Mouse (Mus musculus) liver, embryonic 13.5 days (tissue): ENCODE data around the gene Rab42. TPM values are rescaled to one million over a fixed set of nuclear protein-coding genes. Genes with fewer than 3 reads are reported as not detected.

Experiments used
- ATAC-seq: fragments of 200-750 bp; cut with Nextera tagmentation; 2 replicates; pipeline ENCODE4 v1.8.0; 2017; ENCODE audit warnings: low read depth, mild to moderate bottlenecking, moderate number of reproducible peaks, moderate library complexity
- DNase-seq: peaks from one replicate; pipeline ENCODE4 v3.0.0; 2022
- H3K27ac ChIP-seq: fragments of 300-500 bp; sonication (generic); 2 replicates; pipeline ENCODE4 v1.5.1; 2015; ENCODE audit warnings: moderate library complexity, mild to moderate bottlenecking, inconsistent platforms
- H3K27me3 ChIP-seq: fragments of 300-500 bp; sonication (generic); 2 replicates; pipeline ENCODE4 v1.6.1; 2015; ENCODE audit warnings: mild to moderate bottlenecking, inconsistent platforms
- H3K36me3 ChIP-seq: fragments of 300-500 bp; sonication (generic); 2 replicates; pipeline ENCODE4 v1.6.1; 2015; ENCODE audit warnings: mild to moderate bottlenecking, inconsistent platforms
- H3K4me1 ChIP-seq: fragments of 300-500 bp; sonication (generic); replicated peaks from 2 replicates; pipeline ENCODE4 v1.6.1; 2015; ENCODE audit warnings: inconsistent platforms
- H3K4me2 ChIP-seq: fragments of 300-500 bp; sonication (generic); 2 replicates; pipeline ENCODE4 v1.6.1; 2015; ENCODE audit warnings: inconsistent platforms, mild to moderate bottlenecking, moderate library complexity
- H3K4me3 ChIP-seq: fragments of 300-500 bp; sonication (generic); replicated peaks from 2 replicates; pipeline ENCODE4 v1.5.1; 2015; ENCODE audit warnings: mild to moderate bottlenecking, inconsistent platforms
- H3K9ac ChIP-seq: fragments of 300-500 bp; sonication (generic); 2 replicates; pipeline ENCODE4 v1.6.1; 2015; ENCODE audit warnings: mild to moderate bottlenecking, inconsistent platforms
- H3K9me3 ChIP-seq: fragments of 300-500 bp; sonication (generic); replicated peaks from 2 replicates; pipeline ENCODE4 v1.6.1; 2016; ENCODE audit warnings: inconsistent platforms
- WGBS: fragments of 180-500 bp; shearing (Covaris S2); methylation state at CpG from one replicate; pipeline ENCODE4 v1.1.7; 2015; ENCODE audit not compliant: insufficient replicate concordance; 5-methylcytosine and 5-hydroxymethylcytosine counted together
- polyA plus RNA-seq: library from polyadenylated mRNA; unstranded; fragments of >200 nt; fragmentation: Nextera tagmentation; extraction: Ambion mirVana; gene quantifications from 2 replicates; pipeline ENCODE4 v1.2.1, GENCODE M21; 2015

The Rab42 gene
- polyA plus RNA-seq, 1 experiment from 2014 or later, result 0.44 TPM

GRCm38 (mm10) chr4:132269740-132270560 is 33.2 kb downstream of the Rab42 start:
- peak overlapping the region; percentile 39 for H3K4me3 ChIP-seq
- no peaks in the 10 kb centered on the region for H3K36me3 ChIP-seq
- no peaks in the 10 kb centered on the region for H3K9me3 ChIP-seq
- WGBS, result under 1% methylated on average over 35 of the region's 35 CpGs
- peak overlapping the region; percentile 81 for H3K27ac ChIP-seq
- no peaks in the 10 kb centered on the region for H3K27me3 ChIP-seq
- H3K9ac ChIP-seq, result peak overlapping the region; percentile 62
- ATAC-seq (peak; percentile 75), DNase-seq (peak; percentile 82)
- H3K4me1 ChIP-seq, result peaks cover 42% of the 10 kb centered on the region
- peak overlapping the region; percentile 64 for H3K4me2 ChIP-seq

- ATAC-seq (no peak), DNase-seq (no peak)
- Histone ChIP-seq H3K36me3 (no peaks in the 10 kb centered on the region), H3K27me3 (no peaks in the 10 kb centered on the region), H3K4me1 (peaks cover 42% of the 10 kb centered on the region), H3K9ac (peak overlapping the region; percentile 62), H3K27ac (peak overlapping the region; percentile 81), H3K4me2 (peak overlapping the region; percentile 11; the same call in 1 of the 2 replicates), H3K9me3 (no peaks in the 10 kb centered on the region), H3K4me3 (no peak overlapping the region)
- 5% methylated on average over 6 of the region's 6 CpGs for WGBS
Measured at GRCm38 (mm10) chr4:132268871-132269739, 34.1 kb downstream of the Rab42 start.

- no peak overlapping the region for H3K4me3 ChIP-seq
- WGBS, result 65% methylated on average over 3 of the region's 3 CpGs
- H3K4me1 ChIP-seq, result peaks cover 44% of the 10 kb centered on the region
- ATAC-seq (no peak), DNase-seq (no peak)
- no peak overlapping the region for H3K4me2 ChIP-seq
- H3K36me3 ChIP-seq, result no peaks in the 10 kb centered on the region
- no peaks in the 10 kb centered on the region for H3K27me3 ChIP-seq
- no peak overlapping the region for H3K9ac ChIP-seq
- H3K27ac ChIP-seq, result no peak overlapping the region
- H3K9me3 ChIP-seq, result no peaks in the 10 kb centered on the region
Measured at GRCm38 (mm10) chr4:132266835-132267349, 36.3 kb downstream of the Rab42 start.

GRCm38 (mm10) chr4:132263313-132263712 is 39.9 kb downstream of the Rab42 start:
- DNase-seq (no peak), ATAC-seq (no peak)
- Histone ChIP-seq H3K9ac (no peak overlapping the region), H3K27me3 (no peaks in the 10 kb centered on the region), H3K4me3 (no peak overlapping the region), H3K4me2 (no peak overlapping the region), H3K4me1 (peaks cover 45% of the 10 kb centered on the region), H3K27ac (0 out of 2 replicates have a peak overlapping the region, but pooled peaks have one; percentile 0), H3K36me3 (0 out of 2 replicates have a peak, but pooled peaks cover under 1% of the 10 kb centered on the region), H3K9me3 (no peaks in the 10 kb centered on the region)
- WGBS, result 57% methylated on average over 7 of the region's 7 CpGs

- Histone ChIP-seq H3K4me1 (peaks cover 53% of the 10 kb centered on the region), H3K27me3 (no peaks in the 10 kb centered on the region), H3K27ac (peak overlapping the region; percentile 94), H3K4me2 (peak overlapping the region; percentile 85), H3K4me3 (peak overlapping the region; percentile 89), H3K9ac (peak overlapping the region; percentile 97), H3K9me3 (no peaks in the 10 kb centered on the region), H3K36me3 (0 out of 2 replicates have a peak, but pooled peaks cover 8% of the 10 kb centered on the region)
- DNase-seq (no peak), ATAC-seq (no peak)
- 45% methylated on average over 5 of the region's 5 CpGs for WGBS
Measured at GRCm38 (mm10) chr4:132262358-132262616, 40.9 kb downstream of the Rab42 start.

GRCm38 (mm10) chr4:132261514-132262357 is 41.4 kb downstream of the Rab42 start, which contains the start of gene Gmeb1:
TSS of gene Gmeb1 (minus strand) at chr4:132261602.
- Histone ChIP-seq H3K27ac (peak within 1 kb of the TSS; percentile 94), H3K4me2 (peak within 1 kb of the TSS; percentile 85), H3K9me3 (no peaks in the 10 kb centered on the region), H3K4me3 (peak within 1 kb of the TSS; percentile 89), H3K27me3 (no peaks in the 10 kb centered on the region), H3K9ac (peak within 1 kb of the TSS; percentile 97), H3K4me1 (peaks cover 57% of the 10 kb centered on the region), H3K36me3 (0 out of 2 replicates have a peak, but pooled peaks cover 8% of the 10 kb centered on the region)
- DNase-seq, result peak; percentile 70
- WGBS, result 9% methylated on average over 41 of the region's 49 CpGs
- peak; percentile 86 for ATAC-seq

GRCm38 (mm10) chr4:132260404-132261379 is 42.5 kb downstream of the Rab42 start:
- H3K27me3 ChIP-seq, result no peaks in the 10 kb centered on the region
- no peaks in the 10 kb centered on the region for H3K9me3 ChIP-seq
- H3K4me3 ChIP-seq, result peak overlapping the region; percentile 89
- H3K9ac ChIP-seq, result peak overlapping the region; percentile 97
- WGBS, result 1% methylated on average over 33 of the region's 64 CpGs
- DNase-seq (no peak), ATAC-seq (peak; percentile 78)
- H3K36me3 ChIP-seq, result 0 out of 2 replicates have a peak, but pooled peaks cover 8% of the 10 kb centered on the region
- peak overlapping the region; percentile 85 for H3K4me2 ChIP-seq
- peaks cover 63% of the 10 kb centered on the region for H3K4me1 ChIP-seq
- peak overlapping the region; percentile 94 for H3K27ac ChIP-seq

- 0 out of 2 replicates have a peak, but pooled peaks cover 8% of the 10 kb centered on the region for H3K36me3 ChIP-seq
- no peak for DNase-seq
- no peaks in the 10 kb centered on the region for H3K9me3 ChIP-seq
- H3K4me1 ChIP-seq, result peaks cover 71% of the 10 kb centered on the region
- peak overlapping the region; percentile 97 for H3K9ac ChIP-seq
- WGBS, result 75% methylated on average over 4 of the region's 4 CpGs
- H3K27me3 ChIP-seq, result no peaks in the 10 kb centered on the region
- ATAC-seq, result no peak
- peak overlapping the region; percentile 85 for H3K4me2 ChIP-seq
- H3K27ac ChIP-seq, result peak overlapping the region; percentile 94
- H3K4me3 ChIP-seq, result peak overlapping the region; percentile 89
Measured at GRCm38 (mm10) chr4:132259248-132259647, 43.9 kb downstream of the Rab42 start.

- Histone ChIP-seq H3K4me3 (no peak overlapping the region), H3K27me3 (no peaks in the 10 kb centered on the region), H3K9ac (no peak overlapping the region), H3K4me2 (no peak overlapping the region), H3K9me3 (no peaks in the 10 kb centered on the region), H3K4me1 (peaks cover 66% of the 10 kb centered on the region), H3K36me3 (peaks cover 16% of the 10 kb centered on the region), H3K27ac (peak overlapping the region; percentile 29; the same call in 1 of the 2 replicates)
- WGBS, result 84% methylated on average over 3 of the region's 3 CpGs
- ATAC-seq (no peak), DNase-seq (no peak)
Measured at GRCm38 (mm10) chr4:132256384-132256783, 46.8 kb downstream of the Rab42 start.

GRCm38 (mm10) chr4:132254986-132255385 is 48.2 kb downstream of the Rab42 start:
- no peaks in the 10 kb centered on the region for H3K27me3 ChIP-seq
- WGBS, result 65% methylated on average over 3 of the region's 3 CpGs
- H3K4me3 ChIP-seq, result no peak overlapping the region
- ATAC-seq, result no peak
- DNase-seq, result no peak
- H3K9me3 ChIP-seq, result no peaks in the 10 kb centered on the region
- H3K9ac ChIP-seq, result no peak overlapping the region
- H3K27ac ChIP-seq, result no peak overlapping the region
- H3K4me1 ChIP-seq, result peaks cover 62% of the 10 kb centered on the region
- peaks cover 30% of the 10 kb centered on the region for H3K36me3 ChIP-seq
- H3K4me2 ChIP-seq, result no peak overlapping the region
